Mouse (Mus musculus) embryonic facial prominence, embryonic 14.5 days (tissue): Measurements from ENCODE around the gene Car9. TPM values are rescaled to one million over a fixed set of nuclear protein-coding genes. Genes with fewer than 3 reads are reported as not detected.
"Not testable (repeated sequence)": the region's sequence is repeated elsewhere in the genome, so short reads cannot be mapped to it uniquely, and the experiment has no call there.

Source experiments
- ATAC-seq: fragments of 200-750 bp; cut with Nextera tagmentation; 2 replicates; pipeline ENCODE4 v1.8.0; 2017; ENCODE audit warnings: low read depth, moderate number of reproducible peaks, moderate TSS enrichment
- DNase-seq: peaks from one replicate; pipeline ENCODE4 v3.0.0-alpha.2; 2015; ENCODE audit warnings: low spot score
- H3K27ac ChIP-seq: fragments of 300-500 bp; sonication (generic); replicated peaks from 2 replicates; pipeline ENCODE4 v1.5.1; 2014; ENCODE audit warnings: low read depth, mild to moderate bottlenecking, low read length, moderate library complexity
- H3K27me3 ChIP-seq: fragments of 300-500 bp; sonication (generic); replicated peaks from 2 replicates; pipeline ENCODE4 v1.6.1; 2014; ENCODE audit warnings: low read length; ENCODE audit not compliant: control insufficient read depth, insufficient read depth
- H3K36me3 ChIP-seq: fragments of 300-500 bp; sonication (generic); 2 replicates; pipeline ENCODE4 v1.6.1; 2014; ENCODE audit warnings: low read length, mixed read lengths; ENCODE audit not compliant: control insufficient read depth, insufficient read depth
- H3K4me1 ChIP-seq: fragments of 300-500 bp; sonication (generic); 2 replicates; pipeline ENCODE4 v1.6.1; 2014; ENCODE audit warnings: antibody characterized with exemption, low read length; ENCODE audit not compliant: control insufficient read depth, insufficient read depth
- H3K4me2 ChIP-seq: fragments of 300-500 bp; sonication (generic); 2 replicates; pipeline ENCODE4 v1.6.1; 2014; ENCODE audit warnings: low read depth, mild to moderate bottlenecking, low read length, moderate library complexity, mixed read lengths
- H3K4me3 ChIP-seq: fragments of 300-500 bp; sonication (generic); 2 replicates; pipeline ENCODE4 v1.5.1; 2014; ENCODE audit warnings: low read depth, mild to moderate bottlenecking, low read length
- H3K9ac ChIP-seq: fragments of 300-500 bp; sonication (generic); 2 replicates; pipeline ENCODE4 v1.6.1; 2014; ENCODE audit warnings: low read depth, mild to moderate bottlenecking, low read length, moderate library complexity, mixed read lengths
- H3K9me3 ChIP-seq: fragments of 300-500 bp; sonication (generic); 2 replicates; pipeline ENCODE4 v1.6.1; 2016; ENCODE audit warnings: low read length; ENCODE audit not compliant: control insufficient read depth
- WGBS: fragments of 180-500 bp; shearing (Covaris S2); extraction: QIAGEN DNeasy Blood & Tissue Kit; methylation state at CpG from one replicate; pipeline ENCODE4 v1.1.7; 2014; 5-methylcytosine and 5-hydroxymethylcytosine counted together
- polyA plus RNA-seq: library from polyadenylated mRNA; unstranded; fragments of >200 nt; fragmentation: Nextera tagmentation; extraction: Ambion mirVana; gene quantifications from 2 replicates; pipeline ENCODE4 v1.2.1, GENCODE M21; 2014

The Car9 gene
- polyA plus RNA-seq, 1 experiment from 2014 or later = 0.43 TPM

DNA sequence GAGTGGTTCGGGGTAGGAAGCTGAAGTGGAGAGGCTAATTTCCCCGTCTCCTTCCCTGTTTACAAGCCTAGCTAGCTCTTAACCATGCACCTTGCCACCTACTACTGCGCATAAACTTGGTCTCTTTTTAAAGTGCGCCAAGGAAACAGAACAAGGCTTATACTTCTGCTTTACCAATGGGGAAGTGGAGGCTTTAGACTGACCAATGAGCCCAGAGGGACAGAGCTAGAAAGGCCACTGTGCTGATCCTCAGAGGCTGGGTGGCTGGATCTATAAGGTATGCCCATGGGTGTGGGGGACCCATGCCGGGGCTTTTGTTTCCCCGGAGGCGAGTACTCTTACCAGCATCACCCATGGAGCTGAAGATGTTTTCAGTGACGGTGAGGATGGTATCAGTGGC lies 40.4 kb downstream of the Car9 start:
- H3K4me1 ChIP-seq = no peaks in the 10 kb centered on the region
- H3K9me3 ChIP-seq = no peaks in the 10 kb centered on the region
- no peak overlapping the region for H3K4me2 ChIP-seq
- no peak overlapping the region for H3K27ac ChIP-seq
- no peaks in the 10 kb centered on the region for H3K27me3 ChIP-seq
- no peak overlapping the region for H3K4me3 ChIP-seq
- peaks cover 100% of the 10 kb centered on the region for H3K36me3 ChIP-seq
- 96% methylated on average over 8 of the region's 8 CpGs for WGBS
- DNase-seq (no peak), ATAC-seq (no peak)
- no peak overlapping the region for H3K9ac ChIP-seq

DNA sequence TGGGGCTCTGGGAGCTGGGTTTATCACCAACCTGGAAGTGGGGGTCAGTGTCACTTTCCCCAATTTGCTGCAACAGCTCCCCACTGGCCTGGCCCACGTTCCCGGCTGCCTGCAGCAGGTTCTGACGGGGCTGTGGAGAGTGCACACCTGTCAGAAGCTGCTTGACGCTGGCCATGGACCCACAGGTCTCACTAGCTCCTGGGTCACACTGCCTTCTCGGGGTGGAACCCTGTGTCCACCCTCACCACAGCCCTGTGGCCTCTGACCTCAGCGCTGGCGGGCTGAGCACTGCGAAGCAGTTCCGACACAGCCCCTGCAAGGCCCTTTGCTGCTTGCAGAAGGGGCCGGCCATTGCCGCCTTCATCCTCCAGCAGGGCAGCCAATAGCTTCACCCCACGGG lies 42.3 kb downstream of the Car9 start:
- ATAC-seq (no peak), DNase-seq (no peak)
- H3K9ac ChIP-seq = no peak overlapping the region
- H3K4me1 ChIP-seq = no peaks in the 10 kb centered on the region
- H3K4me3 ChIP-seq = no peak overlapping the region
- H3K36me3 ChIP-seq = peaks cover 100% of the 10 kb centered on the region
- H3K27ac ChIP-seq = no peak overlapping the region
- H3K27me3 ChIP-seq = no peaks in the 10 kb centered on the region
- 85% methylated on average over 12 of the region's 12 CpGs for WGBS
- H3K4me2 ChIP-seq = no peak overlapping the region
- H3K9me3 ChIP-seq = no peaks in the 10 kb centered on the region

DNA sequence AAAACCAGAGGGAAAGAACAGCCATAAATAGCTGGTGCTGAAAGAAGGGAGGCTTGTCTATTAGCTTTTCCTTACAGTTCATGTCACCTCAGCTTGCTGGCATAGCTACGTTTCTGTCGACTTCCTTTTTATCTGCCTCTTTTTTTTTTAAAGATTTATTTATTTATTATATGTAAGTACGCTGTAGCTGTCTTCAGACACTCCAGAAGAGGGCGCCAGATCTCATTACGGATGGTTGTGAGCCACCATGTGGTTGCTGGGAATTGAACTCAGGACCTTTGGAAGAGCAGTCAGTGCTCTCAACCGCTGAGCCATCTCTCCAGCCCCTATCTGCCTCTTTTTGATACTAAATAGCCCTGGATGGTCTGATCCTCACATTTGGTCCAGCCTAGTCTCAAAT lies 45.1 kb downstream of the Car9 start:
- ATAC-seq, H3K27me3 ChIP-seq, H3K9me3 ChIP-seq, H3K4me1 ChIP-seq, DNase-seq, H3K27ac ChIP-seq, H3K4me3 ChIP-seq, H3K9ac ChIP-seq, H3K4me2 ChIP-seq: not testable (repeated sequence)
- 86% methylated on average over 6 of the region's 6 CpGs for WGBS
- peaks cover 99% of the 10 kb centered on the region for H3K36me3 ChIP-seq

DNA sequence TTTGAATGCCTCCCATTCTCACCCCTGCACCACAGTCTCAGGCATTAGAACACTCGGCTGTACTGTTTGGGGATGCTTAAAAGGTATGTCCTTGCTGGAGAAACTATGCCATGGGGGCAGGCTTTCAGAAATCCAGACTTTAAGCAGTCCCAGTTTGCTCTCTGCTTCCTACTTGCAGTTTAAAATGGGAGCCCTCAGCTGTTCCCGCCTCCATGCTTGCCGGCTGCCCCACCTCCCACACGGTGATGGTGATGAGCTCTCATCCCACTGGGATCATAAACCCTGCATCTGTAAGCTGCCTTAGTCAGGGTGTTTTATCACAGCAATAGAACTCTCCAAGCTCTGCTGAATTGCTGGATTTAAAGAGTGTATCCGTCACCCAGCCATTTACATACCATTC lies 45.7 kb downstream of the Car9 start:
- no peaks in the 10 kb centered on the region for H3K27me3 ChIP-seq

DNA sequence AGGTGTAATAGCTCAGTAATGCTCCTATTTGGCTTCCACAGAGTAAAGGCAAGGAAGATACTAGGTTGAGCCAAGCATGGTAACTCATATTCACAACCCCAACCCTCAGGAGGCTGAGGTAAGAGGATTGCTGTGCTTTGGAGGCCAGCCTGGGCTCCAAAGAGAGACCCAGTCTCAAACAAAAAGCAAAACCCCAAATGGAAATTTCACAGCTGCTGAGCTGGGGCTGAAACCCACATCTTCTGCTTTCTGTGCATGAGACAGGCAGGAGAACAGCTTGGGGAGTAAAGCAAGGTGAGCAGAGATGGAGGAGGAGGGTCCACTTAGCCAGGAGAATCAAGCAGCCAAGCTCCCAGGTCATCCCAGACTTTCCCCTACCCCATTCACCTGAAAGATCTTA lies 47.1 kb downstream of the Car9 start:
- Histone ChIP-seq H3K4me1 (peaks cover 11% of the 10 kb centered on the region), H3K9ac (no peak overlapping the region), H3K4me2 (no peak overlapping the region), H3K27me3 (no peaks in the 10 kb centered on the region), H3K4me3 (no peak overlapping the region), H3K27ac (no peak overlapping the region), H3K9me3 (no peaks in the 10 kb centered on the region), H3K36me3 (peaks cover 78% of the 10 kb centered on the region)
- ATAC-seq (no peak), DNase-seq (no peak)

More for the DNA sequence above, 45.7 kb downstream of the Car9 start:
- WGBS = 96% methylated on average over 5 of the region's 5 CpGs
- Histone ChIP-seq H3K4me1 (no peaks in the 10 kb centered on the region), H3K4me3 (no peak overlapping the region), H3K4me2 (no peak overlapping the region), H3K9me3 (no peaks in the 10 kb centered on the region), H3K9ac (no peak overlapping the region), H3K27ac (no peak overlapping the region), H3K36me3 (peaks cover 93% of the 10 kb centered on the region)
- ATAC-seq (no peak), DNase-seq (no peak)

DNA sequence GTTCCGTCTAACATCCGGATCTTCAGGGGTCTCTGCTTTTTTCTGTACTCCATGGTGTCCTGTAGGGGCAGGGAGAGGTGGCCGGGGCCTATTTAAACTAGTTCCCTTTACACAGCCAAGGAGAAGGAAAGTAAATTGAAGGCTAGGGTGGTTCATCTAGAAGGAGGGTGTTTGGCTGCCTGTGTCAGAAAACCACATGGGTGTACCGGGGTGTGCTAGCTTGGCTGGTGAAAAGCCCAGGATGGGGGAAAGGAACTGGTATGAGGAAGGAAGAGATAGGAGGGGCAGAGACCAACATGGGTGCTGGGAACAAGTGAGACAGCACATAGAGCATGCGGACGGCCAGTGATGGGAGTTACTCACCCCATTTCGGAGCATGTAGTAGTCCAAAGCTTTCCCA lies 49.2 kb downstream of the Car9 start:
- ATAC-seq = no peak
- no peak overlapping the region for H3K4me2 ChIP-seq
- no peak for DNase-seq
- H3K9ac ChIP-seq = no peak overlapping the region
- H3K4me1 ChIP-seq = peaks cover 28% of the 10 kb centered on the region
- no peaks in the 10 kb centered on the region for H3K9me3 ChIP-seq
- WGBS = 96% methylated on average over 7 of the region's 7 CpGs
- H3K4me3 ChIP-seq = no peak overlapping the region
- H3K27ac ChIP-seq = no peak overlapping the region
- H3K36me3 ChIP-seq = peaks cover 58% of the 10 kb centered on the region
- H3K27me3 ChIP-seq = no peaks in the 10 kb centered on the region

DNA sequence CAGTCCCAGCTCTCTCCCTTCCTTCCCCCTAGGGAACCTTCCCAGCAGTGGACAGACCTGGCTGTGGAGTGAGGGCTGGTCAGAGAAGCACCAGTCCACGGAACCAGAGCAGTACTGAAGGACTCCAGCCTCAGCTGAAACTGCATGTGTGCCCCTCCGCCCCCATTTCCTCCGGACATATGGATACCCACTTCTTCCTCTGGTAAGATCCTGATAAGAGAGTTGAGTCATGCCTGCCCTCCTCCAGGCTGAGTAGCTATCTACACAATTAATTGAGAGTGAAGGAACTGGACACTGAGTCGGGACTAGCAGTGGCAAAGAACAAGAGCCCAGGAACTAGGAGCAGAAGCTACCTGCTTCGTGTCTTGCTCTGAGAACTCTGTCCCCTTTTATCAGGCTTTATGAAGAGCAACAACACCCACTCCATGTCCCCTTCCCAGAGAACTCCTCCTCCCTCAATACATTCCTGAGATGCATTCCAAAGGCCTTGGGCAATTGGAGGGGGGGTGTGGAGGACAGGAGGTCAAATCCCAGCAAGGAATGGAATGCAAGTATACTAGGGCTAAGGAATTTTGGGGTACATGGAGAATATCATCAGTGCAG lies 51.4 kb downstream of the Car9 start:
- ATAC-seq = no peak
- Histone ChIP-seq H3K27ac (peak overlapping the region; percentile 83), H3K4me1 (peaks cover 34% of the 10 kb centered on the region), H3K36me3 (peaks cover 36% of the 10 kb centered on the region), H3K27me3 (no peaks in the 10 kb centered on the region), H3K9me3 (no peaks in the 10 kb centered on the region), H3K4me2 (peak overlapping the region; percentile 88), H3K9ac (peak overlapping the region; percentile 58), H3K4me3 (peak overlapping the region; percentile 23)
- peak; percentile 67 for DNase-seq
- WGBS = 26% methylated on average over 5 of the region's 5 CpGs

DNA sequence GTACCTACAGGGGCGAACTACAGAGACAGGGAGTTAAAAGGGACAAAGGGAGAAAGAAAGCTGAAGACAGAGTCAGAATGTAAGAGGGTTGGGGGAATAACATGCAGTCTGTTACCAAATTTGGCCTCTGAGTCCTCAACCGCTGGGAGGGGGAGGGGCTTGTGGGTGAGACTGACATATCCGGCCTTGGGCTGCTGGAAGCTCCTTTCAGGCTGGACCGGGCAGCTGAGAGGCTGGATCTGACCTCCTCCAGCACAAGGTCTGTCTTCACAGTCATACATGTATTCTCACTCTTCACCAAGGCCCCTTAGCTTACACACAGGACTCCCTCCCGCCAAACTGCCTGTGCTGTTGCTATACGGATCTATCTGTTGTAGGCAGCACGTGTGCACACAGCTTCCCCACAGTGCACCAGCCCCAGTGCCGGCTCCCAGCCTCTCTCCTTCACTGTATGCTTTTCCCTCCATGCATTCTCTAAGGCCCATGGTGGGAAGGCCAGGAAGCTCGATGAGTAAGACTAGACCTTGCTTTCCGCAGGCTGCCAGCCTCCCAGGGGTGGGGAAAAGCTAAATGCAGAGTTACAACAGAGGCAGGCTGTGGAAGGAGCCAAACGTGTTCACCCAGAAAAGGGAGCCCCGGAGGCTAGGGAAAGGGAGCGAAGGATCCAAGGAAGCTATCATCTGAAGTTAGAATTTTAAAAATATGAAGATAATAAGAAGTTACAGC lies 52.0 kb downstream of the Car9 start:
- Histone ChIP-seq H3K27ac (peak overlapping the region; percentile 83), H3K4me1 (peaks cover 39% of the 10 kb centered on the region), H3K36me3 (peaks cover 29% of the 10 kb centered on the region), H3K27me3 (no peaks in the 10 kb centered on the region), H3K9me3 (no peaks in the 10 kb centered on the region), H3K4me3 (peak overlapping the region; percentile 23), H3K9ac (peak overlapping the region; percentile 58), H3K4me2 (peak overlapping the region; percentile 88)
- DNase-seq = peak; percentile 81
- no peak for ATAC-seq
- 17% methylated on average over 13 of the region's 13 CpGs for WGBS
